Mouse (Mus musculus) cerebellum, adult 2 months (tissue): ENCODE results near the gene Prdm11.

Experiments
- CTCF ChIP-seq: fragments of 200-500 bp; IDR thresholded peaks from 2 replicates; pipeline ENCODE4 v1.5.1; 2011; ENCODE audit warnings: low read depth, mild to moderate bottlenecking, control low read depth, low read length, moderate library complexity, borderline replicate concordance; ENCODE audit not compliant: insufficient read depth
- POLR2A ChIP-seq: fragments of 200-500 bp; IDR thresholded peaks from 2 replicates; pipeline ENCODE4 v1.6.1; 2011; ENCODE audit warnings: low read length, control low read depth, borderline replicate concordance; ENCODE audit not compliant: insufficient read depth

GRCm38 (mm10) chr2:93046509-93046835 is 505 bp upstream of the Prdm11 start:
- TF ChIP-seq CTCF, result no peak
- TF ChIP-seq POLR2A, result no peak
